Mouse (Mus musculus): ENCODE results near the gene Ctu2. TPM values are rescaled to one million over a fixed set of nuclear protein-coding genes. Genes with fewer than 3 reads are reported as not detected.
A peak's percentile ranks its signal among the peaks of the same experiment; 100 is the strongest.

Gene Ctu2
- polyA plus RNA-seq, 1 experiment from 2014 or later: 63.7 TPM

- peaks cover 74% of the 10 kb centered on the region for H3K36me3 ChIP-seq
- peaks cover 13% of the 10 kb centered on the region for H3K4me1 ChIP-seq (replicated peaks)
- no peaks in the 10 kb centered on the region for H3K27me3 ChIP-seq
- no peak overlapping the region for H3K4me2 ChIP-seq
- WGBS: 87% methylated on average over 10 of the region's 10 CpGs
- ATAC-seq (ENCODE audit: low read depth): no peak
- H3K27ac ChIP-seq (replicated peaks): no peak overlapping the region
- H3K4me3 ChIP-seq: no peak overlapping the region
- H3K9me3 ChIP-seq: no peaks in the 10 kb centered on the region
- no peak overlapping the region for H3K9ac ChIP-seq
These were observed 6.0 kb upstream of the Ctu2 start for GRCm38 (mm10) chr8:122469965-122470364.

GRCm38 (mm10) chr8:122470691-122471090 is 5.3 kb upstream of the Ctu2 start:
- no peaks in the 10 kb centered on the region for H3K9me3 ChIP-seq
- H3K9ac ChIP-seq: no peak overlapping the region
- H3K27ac ChIP-seq (replicated peaks): no peak overlapping the region
- 88% methylated on average over 5 of the region's 5 CpGs for WGBS
- H3K36me3 ChIP-seq: peaks cover 67% of the 10 kb centered on the region
- peaks cover 17% of the 10 kb centered on the region for H3K4me1 ChIP-seq (replicated peaks)
- H3K4me2 ChIP-seq: no peak overlapping the region
- no peak overlapping the region for H3K4me3 ChIP-seq
- no peaks in the 10 kb centered on the region for H3K27me3 ChIP-seq
- ATAC-seq (ENCODE audit: low read depth): no peak

- no peak for ATAC-seq (ENCODE audit: low read depth)
- H3K9ac ChIP-seq: no peak overlapping the region
- 91% methylated on average over 8 of the region's 8 CpGs for WGBS
These were observed 2.0 kb upstream of the Ctu2 start for GRCm38 (mm10) chr8:122473911-122474421.

GRCm38 (mm10) chr8:122474951-122475560 is 887 bp upstream of the Ctu2 start:
- peaks cover 50% of the 10 kb centered on the region for H3K36me3 ChIP-seq
- ATAC-seq (ENCODE audit: low read depth): peak; percentile 12; the same call in 1 of the 2 replicates
- H3K9ac ChIP-seq: peak overlapping the region; percentile 95
- no peaks in the 10 kb centered on the region for H3K9me3 ChIP-seq
- H3K4me3 ChIP-seq: peak overlapping the region; percentile 98
- peak overlapping the region; percentile 87 for H3K27ac ChIP-seq (replicated peaks)
- 13% methylated on average over 16 of the region's 16 CpGs for WGBS
- peaks cover 30% of the 10 kb centered on the region for H3K4me1 ChIP-seq (replicated peaks)
- peak overlapping the region; percentile 96 for H3K4me2 ChIP-seq
- H3K27me3 ChIP-seq: no peaks in the 10 kb centered on the region

More at GRCm38 (mm10) chr8:122473911-122474421, 2.0 kb upstream of the Ctu2 start:
- Histone ChIP-seq H3K36me3 (peaks cover 49% of the 10 kb centered on the region), H3K27me3 (no peaks in the 10 kb centered on the region), H3K4me2 (no peak overlapping the region), H3K4me1 (replicated peaks) (peaks cover 30% of the 10 kb centered on the region), H3K27ac (replicated peaks) (no peak overlapping the region), H3K9me3 (no peaks in the 10 kb centered on the region), H3K4me3 (no peak overlapping the region)

- H3K36me3 ChIP-seq: peaks cover 69% of the 10 kb centered on the region
- no peak overlapping the region for H3K4me3 ChIP-seq
These were observed 6.5 kb downstream of the Ctu2 start for GRCm38 (mm10) chr8:122482448-122482847.

GRCm38 (mm10) chr8:122483877-122484276 is 7.9 kb downstream of the Ctu2 start:
- no peak for ATAC-seq (ENCODE audit: low read depth)
- Histone ChIP-seq H3K27ac (replicated peaks) (no peak overlapping the region), H3K4me1 (replicated peaks) (no peaks in the 10 kb centered on the region), H3K27me3 (no peaks in the 10 kb centered on the region), H3K4me3 (no peak overlapping the region), H3K9ac (no peak overlapping the region), H3K4me2 (no peak overlapping the region), H3K36me3 (peaks cover 57% of the 10 kb centered on the region), H3K9me3 (no peaks in the 10 kb centered on the region)
- WGBS: 97% methylated on average over 7 of the region's 7 CpGs

More at GRCm38 (mm10) chr8:122482448-122482847, 6.5 kb downstream of the Ctu2 start:
- H3K4me1 ChIP-seq (replicated peaks): peaks cover 1% of the 10 kb centered on the region
- no peaks in the 10 kb centered on the region for H3K9me3 ChIP-seq
- no peak overlapping the region for H3K27ac ChIP-seq (replicated peaks)
- WGBS: 95% methylated on average over 8 of the region's 8 CpGs
- no peak overlapping the region for H3K4me2 ChIP-seq
- no peaks in the 10 kb centered on the region for H3K27me3 ChIP-seq
- ATAC-seq (ENCODE audit: low read depth): no peak
- no peak overlapping the region for H3K9ac ChIP-seq

- WGBS: 93% methylated on average over 12 of the region's 12 CpGs
- ATAC-seq (ENCODE audit: low read depth): no peak
- H3K4me3 ChIP-seq: no peak overlapping the region
- no peaks in the 10 kb centered on the region for H3K27me3 ChIP-seq
- no peak overlapping the region for H3K9ac ChIP-seq
- H3K4me2 ChIP-seq: no peak overlapping the region
- H3K27ac ChIP-seq (replicated peaks): no peak overlapping the region
- no peaks in the 10 kb centered on the region for H3K4me1 ChIP-seq (replicated peaks)
- no peaks in the 10 kb centered on the region for H3K9me3 ChIP-seq
- peaks cover 47% of the 10 kb centered on the region for H3K36me3 ChIP-seq
These were observed 8.9 kb downstream of the Ctu2 start for GRCm38 (mm10) chr8:122484831-122485230.

- Histone ChIP-seq H3K4me2 (no peak overlapping the region), H3K27ac (replicated peaks) (no peak overlapping the region), H3K4me1 (replicated peaks) (no peaks in the 10 kb centered on the region), H3K9me3 (no peaks in the 10 kb centered on the region), H3K36me3 (peaks cover 14% of the 10 kb centered on the region), H3K27me3 (no peaks in the 10 kb centered on the region), H3K9ac (no peak overlapping the region), H3K4me3 (no peak overlapping the region)
- 87% methylated on average over 9 of the region's 9 CpGs for whole genome bisulfite sequencing
- no peak for ATAC-seq (ENCODE audit: low read depth)
These were observed 12.4 kb downstream of the Ctu2 start for GRCm38 (mm10) chr8:122488387-122488786.

- Histone ChIP-seq H3K4me1 (replicated peaks) (no peaks in the 10 kb centered on the region), H3K4me2 (no peak overlapping the region), H3K9ac (no peak overlapping the region), H3K36me3 (no peaks in the 10 kb centered on the region), H3K27ac (replicated peaks) (no peak overlapping the region), H3K4me3 (no peak overlapping the region), H3K27me3 (no peaks in the 10 kb centered on the region), H3K9me3 (no peaks in the 10 kb centered on the region)
- WGBS: 83% methylated on average over 11 of the region's 12 CpGs
- ATAC-seq (ENCODE audit: low read depth): no peak
These were observed 21.2 kb downstream of the Ctu2 start for GRCm38 (mm10) chr8:122497016-122497734.

- Histone ChIP-seq H3K4me2 (no peak overlapping the region), H3K4me3 (no peak overlapping the region), H3K9me3 (no peaks in the 10 kb centered on the region), H3K36me3 (no peaks in the 10 kb centered on the region), H3K27me3 (no peaks in the 10 kb centered on the region), H3K9ac (no peak overlapping the region), H3K27ac (replicated peaks) (no peak overlapping the region), H3K4me1 (replicated peaks) (no peaks in the 10 kb centered on the region)
- ATAC-seq (ENCODE audit: low read depth): no peak
- WGBS: 75% methylated on average over 17 of the region's 17 CpGs
These were observed 22.0 kb downstream of the Ctu2 start for GRCm38 (mm10) chr8:122497912-122498311.

GRCm38 (mm10) chr8:122500856-122501255 is 24.9 kb downstream of the Ctu2 start:
- ATAC-seq (ENCODE audit: low read depth): peak; percentile 32; the same call in 1 of the 2 replicates
- H3K36me3 ChIP-seq: no peaks in the 10 kb centered on the region
- no peak overlapping the region for H3K4me2 ChIP-seq
- 35% methylated on average over 10 of the region's 10 CpGs for WGBS
- no peak overlapping the region for H3K9ac ChIP-seq
- H3K4me3 ChIP-seq: no peak overlapping the region
- H3K27me3 ChIP-seq: no peaks in the 10 kb centered on the region
- no peaks in the 10 kb centered on the region for H3K9me3 ChIP-seq
- H3K27ac ChIP-seq (replicated peaks): no peak overlapping the region
- no peaks in the 10 kb centered on the region; the same call in 1 of the 2 replicates for H3K4me1 ChIP-seq (replicated peaks)

GRCm38 (mm10) chr8:122511552-122511951 is 35.6 kb downstream of the Ctu2 start:
- Histone ChIP-seq H3K4me3 (no peak overlapping the region), H3K9ac (0 out of 2 replicates have a peak overlapping the region, but pooled peaks have one; percentile 34), H3K27ac (replicated peaks) (no peak overlapping the region; the same call in 1 of the 2 replicates), H3K4me1 (replicated peaks) (peaks cover 12% of the 10 kb centered on the region), H3K36me3 (no peaks in the 10 kb centered on the region), H3K27me3 (no peaks in the 10 kb centered on the region), H3K9me3 (no peaks in the 10 kb centered on the region), H3K4me2 (no peak overlapping the region)
- 67% methylated on average over 16 of the region's 16 CpGs for WGBS
- ATAC-seq (ENCODE audit: low read depth): no peak

All from neural tube, embryonic 13.5 days (tissue).